Mouse (Mus musculus) heart, postnatal 0 days (tissue): ENCODE data around the gene Sumf1. TPM values are rescaled to one million over a fixed set of nuclear protein-coding genes. Genes with fewer than 3 reads are reported as not detected.

ENCODE experiments used
- ATAC-seq: fragments of 200-750 bp; cut with Nextera tagmentation; 2 replicates; pipeline ENCODE4 v1.8.0; 2017; ENCODE audit warnings: low read depth, moderate number of reproducible peaks, moderate library complexity; ENCODE audit not compliant: insufficient read depth
- DNase-seq: peaks from one replicate; pipeline ENCODE4 v3.0.0-alpha.2; 2016; ENCODE audit warnings: low spot score
- H3K27ac ChIP-seq: fragments of 300-500 bp; sonication (generic); 2 replicates; pipeline ENCODE4 v1.5.1; 2014; ENCODE audit warnings: low read depth, mild to moderate bottlenecking
- H3K27me3 ChIP-seq: fragments of 300-500 bp; sonication (generic); 2 replicates; pipeline ENCODE4 v1.6.1; 2014; ENCODE audit warnings: low read length, mixed read lengths; ENCODE audit not compliant: control insufficient read depth, insufficient read depth
- H3K36me3 ChIP-seq: fragments of 300-500 bp; sonication (generic); replicated peaks from 2 replicates; pipeline ENCODE4 v1.6.1; 2014; ENCODE audit warnings: low read length, mixed read lengths; ENCODE audit not compliant: control insufficient read depth, insufficient read depth
- H3K4me1 ChIP-seq: fragments of 300-500 bp; sonication (generic); 2 replicates; pipeline ENCODE4 v1.6.1; 2014; ENCODE audit warnings: antibody characterized with exemption; ENCODE audit not compliant: control insufficient read depth, insufficient read depth
- H3K4me2 ChIP-seq: fragments of 300-500 bp; sonication (generic); 2 replicates; pipeline ENCODE4 v1.6.1; 2014; ENCODE audit warnings: low read depth, mild to moderate bottlenecking, low read length, moderate library complexity
- H3K4me3 ChIP-seq: fragments of 300-500 bp; sonication (generic); 2 replicates; pipeline ENCODE4 v1.5.1; 2014; ENCODE audit warnings: low read depth, low read length
- H3K9ac ChIP-seq: fragments of 300-500 bp; sonication (generic); replicated peaks from 2 replicates; pipeline ENCODE4 v1.6.1; 2014; ENCODE audit warnings: low read depth, low read length, mixed read lengths
- H3K9me3 ChIP-seq: fragments of 300-500 bp; sonication (generic); replicated peaks from 2 replicates; pipeline ENCODE4 v1.6.1; 2016; ENCODE audit warnings: low read length; ENCODE audit not compliant: control insufficient read depth
- CTCF ChIP-seq: IDR thresholded peaks from 2 replicates; pipeline ENCODE4 v1.5.1; 2016; ENCODE audit warnings: antibody characterized with exemption, control low read depth, low read depth
- EP300 ChIP-seq: IDR thresholded peaks from 2 replicates; pipeline ENCODE4 v1.6.1; 2016; ENCODE audit warnings: antibody characterized with exemption, low read depth
- WGBS: fragments of 180-500 bp; shearing (Covaris S2); extraction: QIAGEN DNeasy Blood & Tissue Kit; methylation state at CpG from one replicate; pipeline ENCODE4 v1.1.7; 2014; 5-methylcytosine and 5-hydroxymethylcytosine counted together
- polyA plus RNA-seq: library from polyadenylated mRNA; unstranded; fragments of >200 nt; fragmentation: Nextera tagmentation; extraction: Ambion mirVana; gene quantifications from 2 replicates; pipeline ENCODE4 v1.2.1, GENCODE M21; 2015
- total RNA-seq: library from RNA; depleted of rRNA; stranded (reverse); fragments of >200 nt; gene quantifications from 2 replicates; pipeline ENCODE4 v1.2.3, GENCODE M21; 2014; ENCODE audit warnings: low replicate concordance

The Sumf1 gene
- total and polyA plus RNA-seq, 2 experiments from 2014 or later, result 19.7 to 29.5 TPM

- Histone ChIP-seq H3K4me3 (no peak overlapping the region), H3K9me3 (no peaks in the 10 kb centered on the region), H3K9ac (no peak overlapping the region), H3K27ac (no peak overlapping the region), H3K36me3 (no peaks in the 10 kb centered on the region), H3K4me2 (no peak overlapping the region), H3K27me3 (no peaks in the 10 kb centered on the region), H3K4me1 (peaks cover 4% of the 10 kb centered on the region; the same call in 1 of the 2 replicates)
- TF ChIP-seq EP300, result no peak
- no peak for TF ChIP-seq CTCF
- ATAC-seq (no peak), DNase-seq (no peak)
- WGBS, result 68% methylated on average over 5 of the region's 5 CpGs
Measured at GRCm38 (mm10) chr6:108206914-108207566, 21.7 kb upstream of the Sumf1 start.

- Histone ChIP-seq H3K4me2 (no peak overlapping the region), H3K27me3 (no peaks in the 10 kb centered on the region), H3K4me1 (no peaks in the 10 kb centered on the region), H3K36me3 (no peaks in the 10 kb centered on the region), H3K9me3 (no peaks in the 10 kb centered on the region), H3K4me3 (no peak overlapping the region), H3K9ac (no peak overlapping the region), H3K27ac (no peak overlapping the region)
- WGBS, result 75% methylated on average over 4 of the region's 4 CpGs
- ATAC-seq (no peak), DNase-seq (no peak)
- TF ChIP-seq CTCF, result no peak
- TF ChIP-seq EP300, result no peak
Measured at GRCm38 (mm10) chr6:108206145-108206544, 20.8 kb upstream of the Sumf1 start.

- no peaks in the 10 kb centered on the region for H3K4me1 ChIP-seq
- TF ChIP-seq CTCF (no peak), EP300 (no peak)
- no peak overlapping the region for H3K9ac ChIP-seq
- no peak overlapping the region for H3K27ac ChIP-seq
- no peak for ATAC-seq
- no peak overlapping the region for H3K4me3 ChIP-seq
- no peaks in the 10 kb centered on the region for H3K27me3 ChIP-seq
- H3K36me3 ChIP-seq, result no peaks in the 10 kb centered on the region
- 94% methylated on average over 2 of the region's 2 CpGs for WGBS
- H3K9me3 ChIP-seq, result no peaks in the 10 kb centered on the region
- DNase-seq, result no peak
- no peak overlapping the region for H3K4me2 ChIP-seq
Measured at GRCm38 (mm10) chr6:108204322-108204721, 18.9 kb upstream of the Sumf1 start.

- no peak for TF ChIP-seq CTCF
- no peak for TF ChIP-seq EP300
- 88% methylated on average over 7 of the region's 7 CpGs for WGBS
Measured at GRCm38 (mm10) chr6:108198286-108198685, 12.9 kb upstream of the Sumf1 start.

GRCm38 (mm10) chr6:108197117-108197516 lies 11.7 kb upstream of the Sumf1 start:
- 51% methylated on average over 4 of the region's 4 CpGs for WGBS
- DNase-seq, result no peak
- Histone ChIP-seq H3K27ac (no peak overlapping the region), H3K4me2 (no peak overlapping the region), H3K4me1 (no peaks in the 10 kb centered on the region), H3K27me3 (no peaks in the 10 kb centered on the region), H3K4me3 (no peak overlapping the region), H3K9ac (no peak overlapping the region), H3K9me3 (no peaks in the 10 kb centered on the region), H3K36me3 (no peaks in the 10 kb centered on the region)
- ATAC-seq, result no peak
- TF ChIP-seq CTCF (no peak), EP300 (no peak)

More at GRCm38 (mm10) chr6:108198286-108198685, 12.9 kb upstream of the Sumf1 start:
- ATAC-seq (no peak), DNase-seq (no peak)
- H3K4me1 ChIP-seq, result no peaks in the 10 kb centered on the region
- H3K27ac ChIP-seq, result no peak overlapping the region
- no peak overlapping the region for H3K4me2 ChIP-seq
- H3K27me3 ChIP-seq, result no peaks in the 10 kb centered on the region
- no peaks in the 10 kb centered on the region for H3K36me3 ChIP-seq
- no peaks in the 10 kb centered on the region for H3K9me3 ChIP-seq
- H3K9ac ChIP-seq, result no peak overlapping the region
- H3K4me3 ChIP-seq, result no peak overlapping the region

- no peak overlapping the region for H3K4me3 ChIP-seq
- TF ChIP-seq CTCF (no peak), EP300 (no peak)
- no peaks in the 10 kb centered on the region for H3K27me3 ChIP-seq
- no peaks in the 10 kb centered on the region for H3K9me3 ChIP-seq
- no peaks in the 10 kb centered on the region for H3K36me3 ChIP-seq
- no peaks in the 10 kb centered on the region for H3K4me1 ChIP-seq
- H3K4me2 ChIP-seq, result no peak overlapping the region
- DNase-seq, result no peak
- no peak for ATAC-seq
- H3K9ac ChIP-seq, result no peak overlapping the region
- H3K27ac ChIP-seq, result no peak overlapping the region
- 65% methylated on average over 7 of the region's 7 CpGs for WGBS
Measured at GRCm38 (mm10) chr6:108196665-108197064, 11.3 kb upstream of the Sumf1 start.
